ENCODE assay signal across 29 mouse cellular contexts in genomic region chr14:22410826-22411225, GRCm38 (mm10).
"Had no signal": no experiment of that assay in that cellular context is flagged by ENCODE, and none has a peak within 500 bp of the region (broad histone marks: within the 10 kb centered on the region; RNA-seq: fewer than 3 reads in every experiment).

No protein-coding gene starts in this region.

- H3K4me1 ChIP-seq: heart, embryonic 12.5 days; heart, embryonic 13.5 days; hindbrain, embryonic 12.5 days; intestine, embryonic 15.5 days had no signal

- DNase-seq: heart, postnatal 10 days; heart, postnatal 14 days; heart, postnatal 4 days; kidney, adult 11 months; kidney, adult 18-20 months; kidney, adult 2 months; kidney, adult 8-10 months; kidney, adult 9 months; kidney, postnatal 14 days; kidney, postnatal 25 days; kidney, postnatal 36 days; kidney, postnatal 4 days; layer of hippocampus, adult 9-11 months; layer of hippocampus, postnatal 36 days had no signal

- H3K9me3 ChIP-seq: heart, embryonic 10.5 days; heart, embryonic 12.5 days; heart, embryonic 13.5 days; heart, embryonic 15.5 days; hindbrain, embryonic 10.5 days; hindbrain, embryonic 12.5 days; hindbrain, embryonic 13.5 days; hindbrain, embryonic 15.5 days; intestine, embryonic 15.5 days; kidney, embryonic 15.5 days had no signal

- H3K27ac ChIP-seq: heart, embryonic 10.5 days; heart, embryonic 13.5 days; heart, embryonic 15.5 days; hindbrain, embryonic 10.5 days; hindbrain, embryonic 12.5 days; hindbrain, embryonic 13.5 days; hindbrain, embryonic 14.5 days; hindbrain, embryonic 15.5 days; hindbrain, postnatal 0 days; intestine, embryonic 15.5 days; kidney, embryonic 15.5 days; kidney, postnatal 0 days; layer of hippocampus, adult 2 months; left cerebral cortex, adult 2 months had no signal

- H3K4me3 ChIP-seq: heart, embryonic 10.5 days; heart, embryonic 12.5 days; heart, embryonic 13.5 days; heart, embryonic 15.5 days; hindbrain, embryonic 10.5 days; hindbrain, embryonic 12.5 days; hindbrain, embryonic 13.5 days; hindbrain, embryonic 15.5 days; intestine, embryonic 15.5 days; kidney, embryonic 15.5 days; layer of hippocampus, adult 2 months; left cerebral cortex, adult 2 months had no signal

- H3K9ac ChIP-seq: heart, embryonic 12.5 days; heart, embryonic 13.5 days; heart, embryonic 15.5 days; hindbrain, embryonic 12.5 days; hindbrain, embryonic 13.5 days; hindbrain, embryonic 14.5 days; hindbrain, embryonic 15.5 days; intestine, embryonic 15.5 days; kidney, embryonic 15.5 days had no signal

- H3K27me3 ChIP-seq: heart, embryonic 12.5 days; heart, embryonic 15.5 days; hindbrain, embryonic 13.5 days; hindbrain, embryonic 15.5 days; intestine, embryonic 15.5 days had no signal

- H3K36me3 ChIP-seq: heart, embryonic 10.5 days; heart, embryonic 12.5 days; heart, embryonic 13.5 days; heart, embryonic 15.5 days; hindbrain, embryonic 10.5 days; hindbrain, embryonic 12.5 days; hindbrain, embryonic 13.5 days; hindbrain, embryonic 15.5 days; intestine, embryonic 15.5 days; kidney, embryonic 15.5 days had no signal
